ENCODE assay signal across 14 mouse cellular contexts in genomic region chr6:48024994-48025345, GRCm38 (mm10). TPM values are rescaled to one million over a fixed set of nuclear protein-coding genes. Genes with fewer than 3 reads are reported as not detected.
DNase-seq lines count a peak whose midpoint lies in the region; ATAC-seq and TF ChIP-seq lines count a peak whose summit lies in the region.
"Had no signal": no experiment of that assay in that cellular context is flagged by ENCODE, and none has a peak within 500 bp of the region (broad histone marks: within the 10 kb centered on the region; RNA-seq: fewer than 3 reads in every experiment).

No protein-coding gene starts in this region.

- no peak for ATAC-seq in midbrain, embryonic 16.5 days
- 0 out of 2 replicates have a peak, but pooled peaks have one; percentile 22 for ATAC-seq in hindbrain, embryonic 11.5 days (ENCODE audit: low FRiP score)
- ATAC-seq in midbrain, embryonic 15.5 days (replicated peaks), result peak; percentile 38; the same call in 1 of the 2 replicates

- H3K9ac ChIP-seq in midbrain, embryonic 16.5 days (ENCODE audit: low read depth, low read length), result no peak overlapping the region
- no peak overlapping the region for H3K9ac ChIP-seq in hindbrain, embryonic 11.5 days (ENCODE audit: low read depth, low read length)
- H3K9ac ChIP-seq in midbrain, embryonic 15.5 days, result no peak overlapping the region
- H3K9ac ChIP-seq: embryonic facial prominence, embryonic 12.5 days; heart, embryonic 13.5 days; liver, embryonic 14.5 days had no signal

- no peak overlapping the region for H3K4me2 ChIP-seq in midbrain, embryonic 16.5 days (ENCODE audit: low read length)
- no peak overlapping the region for H3K4me2 ChIP-seq in hindbrain, embryonic 11.5 days (replicated peaks; ENCODE audit: low read depth, low read length)
- peak overlapping the region; percentile 8; the same call in 1 of the 2 replicates for H3K4me2 ChIP-seq in midbrain, embryonic 15.5 days
- H3K4me2 ChIP-seq: embryonic facial prominence, embryonic 12.5 days; heart, embryonic 13.5 days had no signal

- peak; percentile 39 for DNase-seq in cerebellum, adult 9-10 months
- DNase-seq in cerebellum, adult 2 months, result no peak
- DNase-seq in midbrain, embryonic 10.5 days (ENCODE audit: low spot score), result peak; percentile 15
- DNase-seq in hindbrain, embryonic 11.5 days (ENCODE audit: low spot score), result peak; percentile 37
- DNase-seq in thymus, postnatal 25 days, result no peak
- DNase-seq in cerebellum, adult 11-12 months, result no peak
- DNase-seq: adrenal gland, postnatal 10 days; kidney, adult 8-10 months; thymus, postnatal 14 days had no signal

- no peak overlapping the region for H3K4me3 ChIP-seq in cerebellum, adult 2 months (replicated peaks; ENCODE audit: insufficient read depth, low read depth, low read length)
- peak overlapping the region; percentile 0; the same call in 1 of the 2 replicates for H3K4me3 ChIP-seq in midbrain, embryonic 10.5 days
- H3K4me3 ChIP-seq in midbrain, embryonic 16.5 days (ENCODE audit: low read depth, low read length), result no peak overlapping the region
- H3K4me3 ChIP-seq in hindbrain, embryonic 11.5 days (ENCODE audit: low read depth, low read length), result no peak overlapping the region
- no peak overlapping the region for H3K4me3 ChIP-seq in midbrain, embryonic 15.5 days
- H3K4me3 ChIP-seq: embryonic facial prominence, embryonic 12.5 days; heart, embryonic 13.5 days had no signal

- 79% methylated on average over 21 of the region's 21 CpGs for WGBS in cerebellum, adult 2 months
- WGBS in midbrain, embryonic 10.5 days, result 75% methylated on average over 21 of the region's 21 CpGs
- 60% methylated on average over 21 of the region's 21 CpGs for WGBS in midbrain, embryonic 16.5 days
- WGBS in hindbrain, embryonic 11.5 days, result 69% methylated on average over 21 of the region's 21 CpGs
- WGBS in midbrain, embryonic 15.5 days, result 69% methylated on average over 21 of the region's 21 CpGs

- peaks cover 17% of the 10 kb centered on the region; the same call in 1 of the 2 replicates for H3K4me1 ChIP-seq in cerebellum, adult 2 months (ENCODE audit: control insufficient read depth, insufficient read depth, low read length)
- H3K4me1 ChIP-seq in midbrain, embryonic 10.5 days, result peaks cover 14% of the 10 kb centered on the region
- H3K4me1 ChIP-seq in midbrain, embryonic 16.5 days (ENCODE audit: control insufficient read depth, insufficient read depth, low read length), result peaks cover 9% of the 10 kb centered on the region
- H3K4me1 ChIP-seq in hindbrain, embryonic 11.5 days (replicated peaks; ENCODE audit: control insufficient read depth, insufficient read depth, low read length), result no peaks in the 10 kb centered on the region
- peaks cover 6% of the 10 kb centered on the region; the same call in 1 of the 2 replicates for H3K4me1 ChIP-seq in midbrain, embryonic 15.5 days
- H3K4me1 ChIP-seq: embryonic facial prominence, embryonic 12.5 days; heart, embryonic 13.5 days had no signal

- peaks cover 14% of the 10 kb centered on the region for H3K9me3 ChIP-seq in midbrain, embryonic 10.5 days (replicated peaks)
- H3K9me3 ChIP-seq in midbrain, embryonic 16.5 days (replicated peaks; ENCODE audit: control insufficient read depth, low read length, poor library complexity, severe bottlenecking), result peaks cover 12% of the 10 kb centered on the region
- H3K9me3 ChIP-seq in hindbrain, embryonic 11.5 days (ENCODE audit: control insufficient read depth, low read length), result no peaks in the 10 kb centered on the region
- H3K9me3 ChIP-seq in midbrain, embryonic 15.5 days, result peaks cover 18% of the 10 kb centered on the region; the same call in 1 of the 2 replicates

- TF ChIP-seq POLR2A in cerebellum, adult 2 months (IDR thresholded peaks at IDR 0.05; ENCODE audit: borderline replicate concordance, insufficient read depth, low read length), result no peak

- no peak for TF ChIP-seq CTCF in cerebellum, adult 2 months (IDR thresholded peaks at IDR 0.05; ENCODE audit: borderline replicate concordance, insufficient read depth, low read depth, low read length)

- H3K27me3 ChIP-seq in cerebellum, adult 2 months (ENCODE audit: control insufficient read depth, insufficient read depth, low read length), result no peaks in the 10 kb centered on the region
- peaks cover 12% of the 10 kb centered on the region for H3K27me3 ChIP-seq in midbrain, embryonic 10.5 days (ENCODE audit: low read depth, poor library complexity, severe bottlenecking)
- no peaks in the 10 kb centered on the region for H3K27me3 ChIP-seq in midbrain, embryonic 16.5 days (ENCODE audit: control insufficient read depth, insufficient read depth, low read depth, low read length)
- H3K27me3 ChIP-seq in hindbrain, embryonic 11.5 days (ENCODE audit: control insufficient read depth, insufficient read depth, low read length), result no peaks in the 10 kb centered on the region
- H3K27me3 ChIP-seq in midbrain, embryonic 15.5 days (replicated peaks), result no peaks in the 10 kb centered on the region
- H3K27me3 ChIP-seq: embryonic facial prominence, embryonic 12.5 days had no signal

- no peak overlapping the region for H3K27ac ChIP-seq in cerebellum, adult 2 months (ENCODE audit: insufficient read depth, low read length)
- H3K27ac ChIP-seq in midbrain, embryonic 10.5 days (replicated peaks), result no peak overlapping the region
- no peak overlapping the region for H3K27ac ChIP-seq in midbrain, embryonic 16.5 days (ENCODE audit: low read length)
- H3K27ac ChIP-seq in hindbrain, embryonic 11.5 days (ENCODE audit: low read depth, low read length), result no peak overlapping the region
- no peak overlapping the region for H3K27ac ChIP-seq in midbrain, embryonic 15.5 days
- H3K27ac ChIP-seq: embryonic facial prominence, embryonic 12.5 days; heart, embryonic 13.5 days; liver, embryonic 14.5 days had no signal

- peaks cover 85% of the 10 kb centered on the region for H3K36me3 ChIP-seq in midbrain, embryonic 10.5 days
- peaks cover 65% of the 10 kb centered on the region for H3K36me3 ChIP-seq in midbrain, embryonic 16.5 days (ENCODE audit: control insufficient read depth, insufficient read depth, low read length)
- H3K36me3 ChIP-seq in hindbrain, embryonic 11.5 days (ENCODE audit: control insufficient read depth, insufficient read depth, low read length), result peaks cover 17% of the 10 kb centered on the region
- peaks cover 66% of the 10 kb centered on the region for H3K36me3 ChIP-seq in midbrain, embryonic 15.5 days (replicated peaks)

RNA-seq across cellular contexts. Expression of gene Zfp777, which starts 23.7 kb away (rescaled TPM):
- 27.6 and 35.2 TPM in 2 replicates for polyA plus RNA-seq in cerebellum, adult 2 months (2012; rRNA removed)
- polyA plus RNA-seq in midbrain, embryonic 10.5 days (2016; fragmentation: Nextera tagmentation; extraction: Ambion mirVana), result 9.6 and 10.5 TPM in 2 replicates
- polyA plus RNA-seq in midbrain, embryonic 16.5 days (2015; fragmentation: Nextera tagmentation; extraction: Ambion mirVana), result 14.1 TPM in 2 replicates
- 9.3 and 9.7 TPM in 2 replicates for polyA plus RNA-seq in hindbrain, embryonic 11.5 days (2014; fragmentation: Nextera tagmentation; extraction: Ambion mirVana)
- 13.9 and 15.1 TPM in 2 replicates for polyA plus RNA-seq in midbrain, embryonic 15.5 days (2015; fragmentation: Nextera tagmentation; extraction: Ambion mirVana)

Comparison
In these comparisons a context has a peak if more than half of its experiments do, and no peak if none do; other contexts are left out.
1. DNase-seq: peak in cerebellum, adult 9-10 months (single experiment), midbrain, embryonic 10.5 days (single experiment) and hindbrain, embryonic 11.5 days (single experiment); none in cerebellum, adult 2 months (0 of 2), thymus, postnatal 25 days (single experiment) and cerebellum, adult 11-12 months (single experiment).